Mouse (Mus musculus) midbrain, embryonic 12.5 days (tissue): ENCODE data around the gene Bcan. TPM values are rescaled to one million over a fixed set of nuclear protein-coding genes. Genes with fewer than 3 reads are reported as not detected.

Experiments
- ATAC-seq: fragments of 200-750 bp; cut with Nextera tagmentation; 2 replicates; pipeline ENCODE4 v1.8.0; 2017; ENCODE audit warnings: low read depth, moderate TSS enrichment, moderate library complexity; ENCODE audit not compliant: low FRiP score
- H3K27ac ChIP-seq: fragments of 300-500 bp; sonication (generic); replicated peaks from 2 replicates; pipeline ENCODE4 v1.5.1; 2016; ENCODE audit warnings: mild to moderate bottlenecking
- H3K27me3 ChIP-seq: fragments of 300-500 bp; sonication (generic); 2 replicates; pipeline ENCODE4 v1.6.1; 2016; ENCODE audit warnings: mild to moderate bottlenecking
- H3K36me3 ChIP-seq: fragments of 300-500 bp; sonication (generic); 2 replicates; pipeline ENCODE4 v1.6.1; 2016
- H3K4me1 ChIP-seq: fragments of 300-500 bp; sonication (generic); 2 replicates; pipeline ENCODE4 v1.6.1; 2016
- H3K4me2 ChIP-seq: fragments of 300-500 bp; sonication (generic); replicated peaks from 2 replicates; pipeline ENCODE4 v1.6.1; 2016; ENCODE audit warnings: mild to moderate bottlenecking, moderate library complexity
- H3K4me3 ChIP-seq: fragments of 300-500 bp; sonication (generic); 2 replicates; pipeline ENCODE4 v1.5.1; 2016; ENCODE audit warnings: mild to moderate bottlenecking
- H3K9ac ChIP-seq: fragments of 300-500 bp; sonication (generic); replicated peaks from 2 replicates; pipeline ENCODE4 v1.6.1; 2016; ENCODE audit warnings: mild to moderate bottlenecking, moderate library complexity
- H3K9me3 ChIP-seq: fragments of 300-500 bp; sonication (generic); 2 replicates; pipeline ENCODE4 v1.6.1; 2016; ENCODE audit warnings: mild to moderate bottlenecking
- WGBS: fragments of 180-500 bp; shearing (Covaris S2); methylation state at CpG from one replicate; pipeline ENCODE4 v1.1.7; 2016; 5-methylcytosine and 5-hydroxymethylcytosine counted together
- polyA plus RNA-seq: library from polyadenylated mRNA; unstranded; fragments of >200 nt; fragmentation: Nextera tagmentation; extraction: Ambion mirVana; gene quantifications from 2 replicates; pipeline ENCODE4 v1.2.1, GENCODE M21; 2016

Gene Bcan
- polyA plus RNA-seq: 0.63 and 1.1 TPM in 2 replicates

GRCm38 (mm10) chr3:88000181-88000580 lies at the start of gene Bcan:
Bcan (minus strand) TSS chr3:88000230.
- under 1% methylated on average over 39 of the region's 39 CpGs for WGBS
- no peak for ATAC-seq
- Histone ChIP-seq H3K27ac (no peak within 1 kb of the TSS), H3K9ac (peak within 1 kb of the TSS; percentile 37; the same call in 1 of the 2 replicates), H3K4me2 (peak within 1 kb of the TSS; percentile 68), H3K4me1 (peaks cover 41% of the 10 kb centered on the region), H3K36me3 (no peaks in the 10 kb centered on the region), H3K27me3 (peaks cover 93% of the 10 kb centered on the region), H3K4me3 (peak within 1 kb of the TSS; percentile 47), H3K9me3 (no peaks in the 10 kb centered on the region)

GRCm38 (mm10) chr3:88049532-88049931 lies 49.5 kb upstream of the Bcan start:
- Histone ChIP-seq H3K4me3 (no peak overlapping the region), H3K27ac (no peak overlapping the region), H3K4me2 (no peak overlapping the region), H3K4me1 (no peaks in the 10 kb centered on the region), H3K36me3 (peaks cover 39% of the 10 kb centered on the region), H3K9ac (no peak overlapping the region), H3K9me3 (no peaks in the 10 kb centered on the region), H3K27me3 (no peaks in the 10 kb centered on the region)
- WGBS: 90% methylated on average over 3 of the region's 3 CpGs
- ATAC-seq: no peak

GRCm38 (mm10) chr3:88042661-88043421 lies 42.8 kb upstream of the Bcan start, which contains the start of gene Gpatch4:
Gpatch4 (plus strand) TSS chr3:88043108.
- Histone ChIP-seq H3K4me3 (peak within 1 kb of the TSS; percentile 64), H3K4me2 (peak within 1 kb of the TSS; percentile 76), H3K9me3 (no peaks in the 10 kb centered on the region), H3K27me3 (peaks cover 14% of the 10 kb centered on the region), H3K36me3 (no peaks in the 10 kb centered on the region), H3K27ac (no peak within 1 kb of the TSS), H3K9ac (peak within 1 kb of the TSS; percentile 57), H3K4me1 (peaks cover 9% of the 10 kb centered on the region; the same call in 1 of the 2 replicates)
- peak; percentile 87 for ATAC-seq
- WGBS: 12% methylated on average over 36 of the region's 36 CpGs

DNA sequence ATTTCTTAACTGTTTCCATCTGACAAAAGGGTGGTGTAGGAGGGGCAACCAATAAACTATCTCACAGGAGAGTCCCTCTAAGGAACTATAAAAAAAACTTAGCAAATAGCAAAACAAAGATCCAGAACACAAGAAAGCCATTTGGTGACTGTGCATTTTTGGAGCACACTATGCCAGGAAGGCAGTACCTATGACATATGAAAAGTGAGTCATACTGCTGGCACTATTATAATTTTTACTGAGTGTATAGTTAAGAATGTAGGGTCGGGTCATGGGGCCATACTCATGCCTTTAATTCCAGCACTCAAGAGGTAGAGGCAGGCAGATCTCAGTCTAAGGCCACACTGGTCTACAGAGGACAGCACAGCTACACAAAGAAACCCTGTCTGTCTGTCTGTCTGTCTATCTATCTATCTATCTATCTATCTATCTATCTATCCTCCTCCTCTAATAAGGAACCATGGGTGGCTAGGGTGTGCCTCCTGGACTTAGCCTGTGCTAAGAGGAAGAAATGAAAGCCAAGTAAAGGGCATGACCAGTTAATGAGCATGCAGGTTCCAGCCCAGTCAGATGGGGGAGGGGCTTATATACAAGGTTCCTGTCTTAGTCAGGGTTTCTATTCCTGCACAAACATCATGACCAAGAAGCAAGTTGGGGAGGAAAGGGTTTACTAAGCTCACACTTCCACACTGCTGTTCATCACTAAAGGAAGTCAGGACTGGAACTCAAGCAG lies 35.7 kb upstream of the Bcan start:
- Histone ChIP-seq H3K9me3 (no peaks in the 10 kb centered on the region), H3K27me3 (peaks cover 33% of the 10 kb centered on the region), H3K9ac (no peak overlapping the region), H3K4me3 (no peak overlapping the region), H3K36me3 (no peaks in the 10 kb centered on the region), H3K27ac (no peak overlapping the region), H3K4me1 (no peaks in the 10 kb centered on the region), H3K4me2 (no peak overlapping the region)
- ATAC-seq: no peak
- WGBS: 75% methylated on average over 1 of the region's 1 CpGs

- peaks cover 41% of the 10 kb centered on the region for H3K27me3 ChIP-seq
- H3K9ac ChIP-seq: no peak overlapping the region
- H3K4me2 ChIP-seq: no peak overlapping the region
- WGBS: 84% methylated on average over 5 of the region's 5 CpGs
- no peak for ATAC-seq
- no peaks in the 10 kb centered on the region for H3K36me3 ChIP-seq
- H3K27ac ChIP-seq: no peak overlapping the region
- no peaks in the 10 kb centered on the region for H3K4me1 ChIP-seq
- H3K9me3 ChIP-seq: no peaks in the 10 kb centered on the region
- H3K4me3 ChIP-seq: no peak overlapping the region
Measured at GRCm38 (mm10) chr3:88033506-88033905, 33.5 kb upstream of the Bcan start.

DNA sequence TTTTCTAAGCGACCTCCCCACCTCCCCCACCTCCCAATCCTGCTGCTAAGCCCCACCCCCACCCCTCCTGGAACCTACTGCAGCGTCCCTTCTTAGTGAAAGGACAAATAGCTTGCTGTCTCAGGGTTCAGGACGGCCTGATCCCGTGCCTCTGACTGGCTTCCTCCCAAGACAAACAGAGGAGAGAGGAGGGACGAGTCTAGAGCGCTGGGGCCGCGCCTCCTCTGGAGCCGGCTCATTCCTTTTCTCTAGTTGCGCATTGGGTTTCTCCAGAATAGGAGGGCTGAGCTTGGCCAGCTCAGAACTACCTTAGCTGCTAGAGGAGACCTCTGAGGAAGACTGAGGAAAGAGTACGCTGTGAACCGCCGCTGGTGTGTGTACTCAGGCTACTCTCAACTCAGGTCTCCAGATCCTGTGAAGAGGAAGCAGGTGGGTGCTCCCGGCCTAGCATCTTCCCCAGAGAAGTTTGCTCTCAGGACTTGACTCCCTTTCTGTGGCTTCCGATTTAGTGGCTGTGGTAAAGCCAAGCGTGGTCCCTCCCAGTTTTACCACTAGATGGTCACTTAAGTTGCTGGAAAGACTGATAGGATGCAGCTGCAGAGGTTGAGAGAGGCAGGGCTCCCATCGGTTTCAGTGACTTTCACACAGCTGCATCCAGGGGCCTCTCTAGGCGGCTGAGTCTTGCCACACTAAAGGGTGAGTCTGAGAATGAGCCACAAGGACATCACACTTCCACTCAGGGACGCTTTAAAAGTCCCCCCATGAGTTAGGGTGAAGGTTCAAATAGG lies 30.8 kb upstream of the Bcan start:
- H3K9ac ChIP-seq: no peak overlapping the region
- 17% methylated on average over 19 of the region's 19 CpGs for WGBS

DNA sequence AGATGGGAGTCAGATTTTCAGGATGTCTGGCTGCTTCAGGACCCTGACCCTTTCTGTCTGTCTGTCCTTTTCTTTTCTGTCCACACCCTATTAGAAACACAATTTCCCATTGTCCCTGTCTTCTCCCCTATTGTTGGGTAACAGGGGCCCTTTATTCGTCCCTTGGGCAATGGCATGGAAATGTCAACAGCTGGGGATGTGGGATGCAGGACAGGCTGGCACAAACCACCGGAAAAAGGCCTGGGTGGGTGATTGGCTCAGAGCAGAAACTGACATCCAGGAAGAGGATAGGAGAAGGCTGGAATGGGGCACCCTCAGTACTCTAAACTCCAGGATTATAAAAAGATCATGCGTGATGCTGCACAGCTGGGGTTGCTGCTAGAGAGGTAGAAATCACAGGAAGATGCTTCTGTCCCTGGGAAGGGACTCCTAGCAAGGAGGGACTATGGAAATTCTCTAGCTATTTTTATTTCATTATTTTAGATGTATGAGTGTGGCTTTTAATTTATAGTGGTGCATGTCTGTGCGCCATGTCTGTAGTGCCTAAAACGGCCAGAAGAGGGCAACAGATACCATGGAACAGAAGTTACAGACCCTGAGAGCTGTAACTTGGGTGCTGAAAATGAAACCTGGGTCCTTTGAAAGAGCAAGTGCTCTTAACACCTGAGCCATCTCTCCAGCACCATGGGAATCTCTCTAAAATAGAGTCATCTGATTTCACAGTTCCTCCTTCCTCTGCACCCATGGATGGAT lies 27.6 kb upstream of the Bcan start, which contains the start of gene Hapln2:
Gene Hapln2, minus strand, starts transcription at position 150 of the 753 bp plus-strand sequence.
- Histone ChIP-seq H3K9me3 (peaks cover 2% of the 10 kb centered on the region; the same call in 1 of the 2 replicates), H3K36me3 (no peaks in the 10 kb centered on the region), H3K9ac (no peak within 1 kb of the TSS), H3K4me1 (peaks cover 15% of the 10 kb centered on the region), H3K4me2 (no peak within 1 kb of the TSS), H3K27me3 (peaks cover 79% of the 10 kb centered on the region), H3K27ac (no peak within 1 kb of the TSS), H3K4me3 (no peak within 1 kb of the TSS)
- 55% methylated on average over 5 of the region's 5 CpGs for WGBS
- ATAC-seq: no peak

More for the DNA sequence above, 30.8 kb upstream of the Bcan start:
- H3K27ac ChIP-seq: no peak overlapping the region
- H3K36me3 ChIP-seq: no peaks in the 10 kb centered on the region
- H3K4me2 ChIP-seq: no peak overlapping the region
- no peaks in the 10 kb centered on the region for H3K4me1 ChIP-seq
- no peak overlapping the region for H3K4me3 ChIP-seq
- no peak for ATAC-seq
- peaks cover 58% of the 10 kb centered on the region for H3K27me3 ChIP-seq
- peaks cover under 1% of the 10 kb centered on the region; the same call in 1 of the 2 replicates for H3K9me3 ChIP-seq

DNA sequence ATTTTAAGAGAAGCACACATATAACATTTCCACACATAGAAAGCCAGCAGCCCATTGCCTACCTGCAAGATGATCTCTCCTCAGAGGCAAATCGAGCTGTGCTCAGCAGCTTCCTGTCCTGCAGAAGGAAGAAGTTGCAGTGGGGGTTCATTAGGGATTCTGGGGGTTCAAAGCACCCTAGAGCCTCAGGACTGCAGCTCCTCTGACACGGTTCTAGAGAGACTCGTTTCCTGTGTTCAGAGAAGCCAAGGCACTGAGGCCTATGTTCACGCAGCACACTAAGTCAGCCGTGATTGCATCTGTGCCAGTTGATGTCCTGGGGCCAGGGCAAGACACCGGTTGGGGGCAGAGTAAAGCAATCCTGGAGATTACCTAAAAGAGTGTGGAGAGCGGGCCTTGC lies 26.8 kb upstream of the Bcan start:
- no peak for ATAC-seq
- peaks cover 85% of the 10 kb centered on the region for H3K27me3 ChIP-seq
- H3K36me3 ChIP-seq: no peaks in the 10 kb centered on the region
- H3K9me3 ChIP-seq: peaks cover 2% of the 10 kb centered on the region; the same call in 1 of the 2 replicates
- H3K4me1 ChIP-seq: peaks cover 19% of the 10 kb centered on the region
- H3K27ac ChIP-seq: no peak overlapping the region
- H3K9ac ChIP-seq: no peak overlapping the region
- 68% methylated on average over 7 of the region's 7 CpGs for WGBS
- H3K4me3 ChIP-seq: no peak overlapping the region
- H3K4me2 ChIP-seq: no peak overlapping the region

GRCm38 (mm10) chr3:88023192-88024074 lies 23.4 kb upstream of the Bcan start:
- WGBS: under 1% methylated on average over 81 of the region's 81 CpGs
- H3K9ac ChIP-seq: peak overlapping the region; percentile 52; the same call in 1 of the 2 replicates
- H3K4me1 ChIP-seq: peaks cover 19% of the 10 kb centered on the region
- peaks cover 2% of the 10 kb centered on the region; the same call in 1 of the 2 replicates for H3K9me3 ChIP-seq
- no peaks in the 10 kb centered on the region for H3K36me3 ChIP-seq
- peaks cover 84% of the 10 kb centered on the region for H3K27me3 ChIP-seq
- H3K27ac ChIP-seq: no peak overlapping the region
- peak overlapping the region; percentile 57 for H3K4me3 ChIP-seq
- peak; percentile 80 for ATAC-seq
- peak overlapping the region; percentile 98 for H3K4me2 ChIP-seq

GRCm38 (mm10) chr3:88022322-88023191 lies 22.5 kb upstream of the Bcan start:
- H3K27me3 ChIP-seq: peaks cover 83% of the 10 kb centered on the region
- peak overlapping the region; percentile 57 for H3K4me3 ChIP-seq
- H3K36me3 ChIP-seq: no peaks in the 10 kb centered on the region
- no peak overlapping the region for H3K27ac ChIP-seq
- H3K9me3 ChIP-seq: 0 out of 2 replicates have a peak, but pooled peaks cover 2% of the 10 kb centered on the region
- peak overlapping the region; percentile 98 for H3K4me2 ChIP-seq
- H3K9ac ChIP-seq: peak overlapping the region; percentile 52
- H3K4me1 ChIP-seq: peaks cover 19% of the 10 kb centered on the region
- WGBS: 1% methylated on average over 61 of the region's 66 CpGs
- peak; percentile 91 for ATAC-seq
